Mouse (Mus musculus) megakaryocyte, embryonic 14.5 days (primary cell): ENCODE measurements around the gene Rundc3a. TPM values are rescaled to one million over a fixed set of nuclear protein-coding genes. Genes with fewer than 3 reads are reported as not detected.
A peak's percentile ranks its signal among the peaks of the same experiment; 100 is the strongest.
"Not testable (repeated sequence)": the region's sequence is repeated elsewhere in the genome, so short reads cannot be mapped to it uniquely, and the experiment has no call there.

Source experiments
- H3K27me3 ChIP-seq: replicated peaks from 2 replicates; pipeline ENCODE3; 2012; ENCODE audit warnings: inconsistent platforms
- H3K36me3 ChIP-seq: replicated peaks from 2 replicates; pipeline ENCODE3; 2012; ENCODE audit warnings: low read length, inconsistent platforms, mixed read lengths
- H3K4me1 ChIP-seq: 2 replicates; pipeline ENCODE4 v1.6.1; 2012; ENCODE audit warnings: inconsistent platforms
- H3K4me3 ChIP-seq: replicated peaks from 2 replicates; pipeline ENCODE3; 2012; ENCODE audit warnings: moderate library complexity, mild to moderate bottlenecking, inconsistent platforms
- H3K9me3 ChIP-seq: 2 replicates; pipeline ENCODE4 v1.6.1; 2012; ENCODE audit warnings: inconsistent platforms
- FLI1 ChIP-seq: IDR thresholded peaks from 2 replicates; pipeline ENCODE4 v1.6.1; 2012; ENCODE audit warnings: low read length, inconsistent platforms, mixed read lengths
- GATA1 ChIP-seq: IDR thresholded peaks from 3 replicates; pipeline ENCODE4 v1.6.1; 2012; ENCODE audit warnings: mixed read lengths, low read length, inconsistent platforms, borderline replicate concordance
- polyA plus RNA-seq: library from polyadenylated mRNA; stranded (reverse); fragments of >175 nt; gene quantifications from 2 replicates; pipeline ENCODE4 v1.2.3, GENCODE M21; 2012; ENCODE audit warnings: low replicate concordance; ENCODE audit not compliant: insufficient read depth

Rundc3a gene
- polyA plus RNA-seq, 1 experiment = 3.8 TPM

- TF ChIP-seq GATA1 = no peak
- TF ChIP-seq FLI1 = no peak
- Histone ChIP-seq H3K27me3 (peaks cover 5% of the 10 kb centered on the region), H3K4me1 (peaks cover 57% of the 10 kb centered on the region), H3K9me3 (no peaks in the 10 kb centered on the region), H3K4me3 (peak overlapping the region; percentile 96), H3K36me3 (peaks cover 23% of the 10 kb centered on the region)
Measured at GRCm38 (mm10) chr11:102408344-102408876, 15.2 kb downstream of the Rundc3a start.

- Histone ChIP-seq H3K9me3 (no peaks in the 10 kb centered on the region), H3K4me1 (peaks cover 57% of the 10 kb centered on the region), H3K4me3 (peak overlapping the region; percentile 96), H3K36me3 (peaks cover 16% of the 10 kb centered on the region), H3K27me3 (peaks cover 9% of the 10 kb centered on the region)
- TF ChIP-seq FLI1 = no peak
- TF ChIP-seq GATA1 = no peak
Measured at GRCm38 (mm10) chr11:102408888-102409794, 15.9 kb downstream of the Rundc3a start.

GRCm38 (mm10) chr11:102409795-102410330 is 16.7 kb downstream of the Rundc3a start:
- Histone ChIP-seq H3K27me3 (peaks cover 12% of the 10 kb centered on the region), H3K4me1 (peaks cover 50% of the 10 kb centered on the region), H3K4me3 (no peak overlapping the region), H3K9me3 (no peaks in the 10 kb centered on the region), H3K36me3 (peaks cover 9% of the 10 kb centered on the region)
- TF ChIP-seq FLI1 (no peak), GATA1 (no peak)

GRCm38 (mm10) chr11:102410345-102410744 is 17.1 kb downstream of the Rundc3a start:
- H3K4me1 ChIP-seq = peaks cover 52% of the 10 kb centered on the region
- H3K4me3 ChIP-seq, H3K9me3 ChIP-seq, H3K36me3 ChIP-seq: not testable (repeated sequence)
- H3K27me3 ChIP-seq = peaks cover 16% of the 10 kb centered on the region

GRCm38 (mm10) chr11:102411061-102411460 is 17.9 kb downstream of the Rundc3a start:
- Histone ChIP-seq H3K4me3 (no peak overlapping the region), H3K4me1 (peaks cover 47% of the 10 kb centered on the region), H3K9me3 (no peaks in the 10 kb centered on the region), H3K27me3 (peaks cover 20% of the 10 kb centered on the region), H3K36me3 (no peaks in the 10 kb centered on the region)
- TF ChIP-seq FLI1 (no peak), GATA1 (no peak)

- Histone ChIP-seq H3K4me3 (peak overlapping the region; percentile 69), H3K27me3 (peaks cover 20% of the 10 kb centered on the region), H3K9me3 (no peaks in the 10 kb centered on the region), H3K36me3 (no peaks in the 10 kb centered on the region), H3K4me1 (peaks cover 41% of the 10 kb centered on the region)
- TF ChIP-seq GATA1 (no peak), FLI1 (no peak)
Measured at GRCm38 (mm10) chr11:102411704-102412103, 18.5 kb downstream of the Rundc3a start.

GRCm38 (mm10) chr11:102413059-102413458 is 19.9 kb downstream of the Rundc3a start:
- peaks cover 23% of the 10 kb centered on the region for H3K27me3 ChIP-seq
- H3K4me3 ChIP-seq = no peak overlapping the region
- no peaks in the 10 kb centered on the region for H3K9me3 ChIP-seq
- TF ChIP-seq FLI1 (no peak), GATA1 (no peak)
- H3K4me1 ChIP-seq = peaks cover 38% of the 10 kb centered on the region
- no peaks in the 10 kb centered on the region for H3K36me3 ChIP-seq

GRCm38 (mm10) chr11:102415034-102415802 is 22.0 kb downstream of the Rundc3a start:
- Histone ChIP-seq H3K27me3 (peaks cover 31% of the 10 kb centered on the region), H3K4me3 (no peak overlapping the region), H3K36me3 (no peaks in the 10 kb centered on the region), H3K4me1 (peaks cover 23% of the 10 kb centered on the region), H3K9me3 (peaks cover 7% of the 10 kb centered on the region)
- TF ChIP-seq FLI1 (no peak), GATA1 (no peak)

GRCm38 (mm10) chr11:102417160-102417559 is 24.0 kb downstream of the Rundc3a start:
- no peak for TF ChIP-seq FLI1
- TF ChIP-seq GATA1 = no peak
- H3K27me3 ChIP-seq = peaks cover 44% of the 10 kb centered on the region
- H3K4me1 ChIP-seq = peaks cover 10% of the 10 kb centered on the region; the same call in 1 of the 2 replicates

More at GRCm38 (mm10) chr11:102417160-102417559, 24.0 kb downstream of the Rundc3a start:
- peaks cover 18% of the 10 kb centered on the region for H3K9me3 ChIP-seq
- H3K36me3 ChIP-seq = no peaks in the 10 kb centered on the region
- H3K4me3 ChIP-seq = no peak overlapping the region
